Comparison of ENCODE assay signal across 20 mouse cellular contexts in genomic region chr16:41820369-41820768, GRCm38 (mm10).
DNase-seq lines count a peak whose midpoint lies in the region; ATAC-seq lines count a peak whose summit lies in the region.
"Had no signal": no experiment of that assay in that cellular context is flagged by ENCODE, and none has a peak within 500 bp of the region (broad histone marks: within the 10 kb centered on the region; RNA-seq: fewer than 3 reads in every experiment).

No protein-coding gene starts in this region.

- no peaks in the 10 kb centered on the region for H3K9me3 ChIP-seq in hindbrain, embryonic 16.5 days (ENCODE audit: control insufficient read depth, low read length)
- no peaks in the 10 kb centered on the region for H3K9me3 ChIP-seq in hindbrain, embryonic 13.5 days
- H3K9me3 ChIP-seq in lung, embryonic 15.5 days = no peaks in the 10 kb centered on the region
- no peaks in the 10 kb centered on the region for H3K9me3 ChIP-seq in limb, embryonic 13.5 days
- H3K9me3 ChIP-seq: hindbrain, embryonic 10.5 days; liver, embryonic 12.5 days had no signal

- DNase-seq in cerebellum, postnatal 10 days = peak; percentile 49 to 50
- no peak for DNase-seq in cerebellum, adult 9-11 months
- DNase-seq in lung, adult 18-20 months = no peak
- DNase-seq in thymus, adult 18-20 months = no peak
- DNase-seq: cerebellum, adult 11 months; cerebellum, postnatal 36 days; gastrocnemius, postnatal 14 days; heart, adult 2 months; kidney, adult 11 months; right cerebral cortex, postnatal 4 days; thymus, postnatal 36 days had no signal

- 69% methylated on average over 6 of the region's 6 CpGs for WGBS in hindbrain, embryonic 16.5 days
- WGBS in hindbrain, embryonic 13.5 days = 81% methylated on average over 6 of the region's 6 CpGs
- WGBS in lung, embryonic 15.5 days = 73% methylated on average over 6 of the region's 6 CpGs
- 38% methylated on average over 6 of the region's 6 CpGs for WGBS in limb, embryonic 13.5 days

- no peak overlapping the region for H3K27ac ChIP-seq in hindbrain, embryonic 16.5 days (ENCODE audit: low read depth, low read length)
- H3K27ac ChIP-seq in hindbrain, embryonic 13.5 days = no peak overlapping the region
- no peak overlapping the region for H3K27ac ChIP-seq in lung, embryonic 15.5 days
- no peak overlapping the region for H3K27ac ChIP-seq in limb, embryonic 13.5 days
- H3K27ac ChIP-seq: heart, adult 2 months; hindbrain, embryonic 10.5 days; kidney, postnatal 0 days; liver, embryonic 12.5 days had no signal

- no peak overlapping the region for H3K4me3 ChIP-seq in hindbrain, embryonic 16.5 days (ENCODE audit: low read length)
- no peak overlapping the region for H3K4me3 ChIP-seq in hindbrain, embryonic 13.5 days
- H3K4me3 ChIP-seq in lung, embryonic 15.5 days = no peak overlapping the region
- H3K4me3 ChIP-seq in limb, embryonic 13.5 days = no peak overlapping the region
- H3K4me3 ChIP-seq: heart, adult 2 months; hindbrain, embryonic 10.5 days; liver, embryonic 12.5 days had no signal

- H3K4me1 ChIP-seq in hindbrain, embryonic 16.5 days (ENCODE audit: control insufficient read depth, insufficient read depth, low read depth, low read length) = no peaks in the 10 kb centered on the region
- no peaks in the 10 kb centered on the region; the same call in 1 of the 2 replicates for H3K4me1 ChIP-seq in hindbrain, embryonic 13.5 days (replicated peaks)
- H3K4me1 ChIP-seq in lung, embryonic 15.5 days = 0 out of 2 replicates have a peak, but pooled peaks cover 4% of the 10 kb centered on the region
- H3K4me1 ChIP-seq in limb, embryonic 13.5 days = no peaks in the 10 kb centered on the region
- H3K4me1 ChIP-seq: hindbrain, embryonic 10.5 days; liver, embryonic 12.5 days had no signal

- no peak overlapping the region for H3K9ac ChIP-seq in hindbrain, embryonic 16.5 days (ENCODE audit: low read depth, low read length)
- no peak overlapping the region for H3K9ac ChIP-seq in hindbrain, embryonic 13.5 days
- H3K9ac ChIP-seq in lung, embryonic 15.5 days = no peak overlapping the region
- no peak overlapping the region for H3K9ac ChIP-seq in limb, embryonic 13.5 days
- H3K9ac ChIP-seq: liver, embryonic 12.5 days had no signal

- H3K27me3 ChIP-seq in hindbrain, embryonic 16.5 days (replicated peaks; ENCODE audit: control insufficient read depth, insufficient read depth, low read length) = no peaks in the 10 kb centered on the region
- H3K27me3 ChIP-seq in hindbrain, embryonic 13.5 days = no peaks in the 10 kb centered on the region
- H3K27me3 ChIP-seq in lung, embryonic 15.5 days = no peaks in the 10 kb centered on the region
- H3K27me3 ChIP-seq in limb, embryonic 13.5 days = no peaks in the 10 kb centered on the region
- H3K27me3 ChIP-seq: liver, embryonic 12.5 days had no signal

- no peak overlapping the region for H3K4me2 ChIP-seq in hindbrain, embryonic 16.5 days (ENCODE audit: low read length)
- H3K4me2 ChIP-seq in hindbrain, embryonic 13.5 days = no peak overlapping the region
- H3K4me2 ChIP-seq in lung, embryonic 15.5 days = no peak overlapping the region
- no peak overlapping the region for H3K4me2 ChIP-seq in limb, embryonic 13.5 days (replicated peaks)
- H3K4me2 ChIP-seq: liver, embryonic 12.5 days had no signal

- peak; percentile 76 for ATAC-seq in hindbrain, embryonic 16.5 days
- no peak for ATAC-seq in hindbrain, embryonic 13.5 days (ENCODE audit: low FRiP score)
- ATAC-seq in lung, embryonic 15.5 days (ENCODE audit: borderline replicate concordance, extremely low read depth, low FRiP score, low TSS enrichment) = peak; percentile 49; the same call in 1 of the 2 replicates
- ATAC-seq in limb, embryonic 13.5 days (ENCODE audit: low FRiP score, low read depth) = peak; percentile 73
- ATAC-seq: CD4-positive, CD25-positive, alpha-beta regulatory T cell, adult 4 months; liver, embryonic 12.5 days had no signal

- H3K36me3 ChIP-seq in hindbrain, embryonic 16.5 days (ENCODE audit: control insufficient read depth, insufficient read depth, low read length) = no peaks in the 10 kb centered on the region
- no peaks in the 10 kb centered on the region for H3K36me3 ChIP-seq in hindbrain, embryonic 13.5 days
- no peaks in the 10 kb centered on the region for H3K36me3 ChIP-seq in lung, embryonic 15.5 days
- no peaks in the 10 kb centered on the region for H3K36me3 ChIP-seq in limb, embryonic 13.5 days
- H3K36me3 ChIP-seq: G1E; hindbrain, embryonic 10.5 days; liver, embryonic 12.5 days had no signal

Comparison
In these comparisons a context has a peak if more than half of its experiments do, and no peak if none do; other contexts are left out.
1. DNase-seq: peak in cerebellum, postnatal 10 days (2 of 2); none in cerebellum, adult 9-11 months (single experiment), lung, adult 18-20 months (0 of 2) and thymus, adult 18-20 months (0 of 2).